Mouse (Mus musculus): ENCODE measurements at regions not wholly inside any gene's neighbourhood (a gene's known extent, or its start where the extent isn't known, plus 50 kb on each side); places are given as distances from the start of the nearest gene placed in this dataset.
"Not testable (repeated sequence)": the region's sequence is repeated elsewhere in the genome, so short reads cannot be mapped to it uniquely, and the experiment has no call there.

GRCm38 (mm10) chrX:19341231-19342007 lies 139.7 kb downstream of the Tex13c3 start:
- not testable (repeated sequence) for DNase-seq

DNA sequence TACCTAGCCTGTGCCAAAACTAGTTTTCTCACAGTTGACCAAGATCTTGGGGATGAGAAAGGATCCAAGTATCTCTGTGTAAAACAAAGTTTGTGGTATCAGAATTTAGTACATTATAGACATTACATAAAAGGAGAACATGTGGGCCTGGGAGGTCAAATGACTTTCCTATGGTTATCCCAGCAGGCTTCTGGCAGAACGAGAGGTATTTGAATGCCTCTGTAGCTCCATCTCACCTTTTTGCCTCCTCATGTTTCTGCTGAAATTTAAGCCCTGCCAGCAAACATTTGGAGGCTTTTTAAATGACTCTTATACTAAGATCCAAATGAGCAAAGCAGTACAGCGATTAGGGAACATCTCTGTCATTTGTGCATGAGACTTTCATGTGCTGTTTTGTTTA lies 167.8 kb downstream of the Tex13c3 start:
- DNase-seq: no peak

DNA sequence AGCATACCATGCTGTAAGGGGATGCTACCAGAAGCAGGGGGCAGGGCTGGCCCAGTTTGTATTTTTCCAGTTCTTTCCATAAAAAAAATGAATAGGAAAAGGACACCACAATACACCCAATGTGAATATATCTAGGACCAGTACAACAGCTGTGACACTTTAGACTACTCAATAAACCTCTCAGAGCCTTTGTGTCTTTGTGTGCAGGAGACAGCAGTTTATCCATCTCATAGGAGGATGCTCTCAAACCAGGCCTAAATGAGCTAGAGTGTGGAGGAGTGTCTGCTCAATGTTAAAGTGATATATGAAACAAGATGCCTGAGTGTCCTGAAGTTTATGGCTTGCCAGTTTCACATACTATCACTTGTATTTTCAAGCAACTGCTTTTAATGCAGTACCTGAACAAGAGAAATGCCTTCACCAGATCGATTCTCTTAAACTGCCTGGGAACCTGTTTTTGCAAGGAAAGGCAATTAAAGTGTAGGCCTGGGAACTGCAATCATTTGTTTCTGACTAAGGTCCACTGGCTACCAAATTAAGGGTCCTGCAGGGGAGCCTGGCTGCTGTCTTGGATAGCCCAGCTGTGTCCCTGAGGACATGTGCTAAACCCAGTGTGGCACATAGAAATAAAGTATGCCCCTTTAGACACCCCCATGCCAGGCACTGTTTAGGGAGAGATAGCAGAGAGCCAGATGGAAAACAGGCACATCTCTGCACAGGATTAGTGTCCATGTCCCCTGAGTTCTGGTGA lies 169.1 kb downstream of the Tex13c3 start:
- DNase-seq: no peak

GRCm38 (mm10) chrX:19311377-19311776 lies 169.7 kb downstream of the Tex13c3 start:
- DNase-seq: no peak

- no peak for DNase-seq
Measured at GRCm38 (mm10) chrX:19288171-19288570, 192.9 kb downstream of the Tex13c3 start.

- no peak for DNase-seq
Measured at GRCm38 (mm10) chrX:19286431-19286830, 194.7 kb downstream of the Tex13c3 start.

DNA sequence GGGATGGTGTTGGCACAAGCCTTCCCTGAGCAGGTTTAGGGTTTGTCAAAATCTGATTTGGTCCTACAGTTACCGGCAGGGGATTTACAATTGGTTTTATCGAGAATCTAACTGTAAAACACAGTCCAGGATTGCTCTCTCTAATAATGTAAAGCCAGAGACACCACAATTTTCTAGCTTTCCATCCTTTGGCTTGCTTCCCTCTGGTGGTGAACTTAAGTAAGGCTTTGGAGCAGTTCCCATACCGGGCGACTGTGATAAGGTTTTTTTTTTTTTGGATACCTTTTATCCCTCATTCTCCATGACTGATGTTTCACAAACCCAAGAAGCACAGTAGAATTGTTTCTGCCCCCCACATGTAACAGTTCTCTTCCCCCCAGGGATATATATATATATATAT lies 195.3 kb downstream of the Tex13c3 start:
- no peak for DNase-seq

GRCm38 (mm10) chrX:19283078-19283477 lies 198.0 kb downstream of the Tex13c3 start:
- no peak for DNase-seq

DNA sequence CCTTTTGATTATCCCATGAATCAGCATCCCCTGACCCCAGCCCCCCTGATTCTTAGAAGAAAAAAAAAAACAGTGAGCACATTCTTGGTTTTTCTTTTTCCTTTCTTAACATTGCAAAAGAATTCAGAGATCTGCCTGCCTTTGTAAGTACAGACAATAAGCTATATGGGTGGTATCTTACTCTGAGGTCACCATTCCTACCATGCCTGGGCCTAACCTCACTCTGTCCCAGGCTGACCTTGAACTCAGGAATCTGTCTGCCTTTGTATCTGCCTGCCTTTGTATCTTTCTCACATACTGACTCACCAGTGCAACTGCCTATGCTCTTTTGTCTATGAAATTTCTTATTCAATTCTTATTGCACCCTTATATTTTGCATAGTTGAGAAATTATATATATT lies 216.9 kb downstream of the Tex13c3 start:
- DNase-seq: no peak

- DNase-seq: no peak
Measured at GRCm38 (mm10) chrX:19246777-19247619, 234.1 kb downstream of the Tex13c3 start.

DNA sequence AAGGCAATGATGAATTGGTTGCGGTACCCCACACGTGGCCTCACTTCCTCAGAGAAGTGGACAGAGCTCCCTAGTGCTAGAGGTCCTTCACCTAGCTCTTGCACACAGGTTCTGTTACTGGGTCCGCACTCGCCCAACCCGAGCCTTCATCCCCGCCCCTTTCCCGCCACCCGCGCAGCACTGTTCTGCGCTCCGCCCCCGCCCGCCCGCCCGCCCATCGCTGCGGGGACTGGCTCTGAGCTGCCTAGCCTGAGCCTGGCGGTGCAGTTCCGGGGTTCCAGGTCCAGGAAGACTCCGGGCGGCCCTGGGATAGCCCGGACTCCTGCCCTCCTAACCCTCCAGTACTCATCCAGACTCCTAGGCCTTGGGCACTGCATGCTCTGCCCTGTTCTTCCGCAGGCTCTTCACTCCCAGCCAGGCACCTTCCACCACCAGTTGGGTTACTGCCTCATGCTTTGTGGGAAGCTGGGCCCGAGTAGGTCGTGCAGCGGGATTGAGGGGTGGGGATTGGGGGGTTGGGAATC lies 243.3 kb downstream of the Tex13c3 start:
- peak; percentile 56 to 67 for DNase-seq

DNA sequence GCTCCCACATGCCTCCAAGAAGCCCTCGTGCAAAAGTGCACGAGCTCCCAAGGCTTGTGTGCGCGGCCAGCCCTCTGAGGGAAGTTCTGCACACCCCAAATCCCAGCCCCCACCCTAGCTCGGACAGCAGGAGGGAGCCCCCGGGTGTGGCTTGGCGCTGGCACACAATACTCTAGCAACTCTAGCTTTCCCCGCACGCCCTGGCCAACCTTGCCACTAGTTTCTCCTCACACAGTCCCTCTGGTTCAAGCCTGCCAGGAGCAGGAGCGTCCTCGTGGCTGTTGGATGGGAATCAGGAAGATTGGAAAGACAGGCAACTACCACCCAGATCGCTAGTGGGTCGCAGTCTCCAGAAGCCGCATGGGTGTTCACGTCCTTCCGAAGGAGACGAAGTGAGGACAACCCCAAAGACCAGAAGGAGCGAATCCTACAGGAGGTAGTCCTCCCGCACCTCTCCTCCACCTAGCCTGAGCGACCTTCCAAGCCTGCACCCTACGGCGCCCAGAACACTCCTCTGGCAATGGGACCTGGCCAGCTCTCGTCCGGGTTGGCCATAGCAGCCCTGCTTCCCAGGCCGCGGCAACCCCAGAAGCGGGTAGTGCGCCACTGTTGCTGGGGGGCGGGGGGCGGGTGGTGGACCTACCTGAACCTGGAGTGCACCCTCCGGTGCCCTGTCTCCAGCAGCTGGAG lies 243.9 kb downstream of the Tex13c3 start:
- DNase-seq: peak; percentile 9 to 14

DNA sequence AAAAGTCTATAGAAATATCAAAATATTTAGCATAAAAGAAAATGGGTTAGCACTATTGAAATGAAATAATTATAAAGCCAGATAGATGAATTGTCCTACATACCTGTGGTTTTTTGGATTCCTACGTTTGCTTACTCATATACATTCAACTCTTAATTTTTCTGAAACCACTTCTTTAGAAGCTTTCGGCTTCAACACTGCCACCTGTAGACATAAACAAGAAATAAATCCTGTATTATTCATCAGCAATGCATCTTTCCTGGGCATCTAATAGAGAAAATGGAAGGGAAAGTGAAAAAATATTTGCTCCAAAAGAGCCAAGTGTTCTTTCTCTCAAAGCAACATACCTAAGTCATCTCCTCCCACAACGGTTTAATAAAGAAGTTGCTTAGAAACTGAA lies 245.7 kb downstream of the Tex13c3 start:
- DNase-seq: no peak

DNA sequence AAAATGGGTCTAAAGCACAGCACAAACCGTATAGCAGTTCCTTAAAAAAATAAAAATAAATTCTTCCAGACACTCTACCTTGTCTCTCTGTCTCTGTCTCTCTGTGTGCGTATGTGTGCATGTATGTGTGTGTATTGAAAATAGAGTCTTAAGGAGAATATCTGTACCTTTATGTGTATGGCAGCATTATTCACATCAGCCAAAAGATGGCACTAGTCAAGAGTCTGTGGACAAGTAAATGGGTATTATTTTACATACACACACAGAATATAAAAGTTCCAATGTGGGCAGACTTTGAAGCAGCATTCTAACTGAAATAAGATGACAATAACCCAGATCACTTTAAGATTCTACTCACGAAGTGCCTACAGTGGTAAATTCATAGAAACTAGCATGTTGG lies 249.3 kb downstream of the Tex13c3 start:
- DNase-seq: no peak

- DNase-seq: no peak
Measured at GRCm38 (mm10) chrX:19223336-19223735, 257.8 kb downstream of the Tex13c3 start.

DNA sequence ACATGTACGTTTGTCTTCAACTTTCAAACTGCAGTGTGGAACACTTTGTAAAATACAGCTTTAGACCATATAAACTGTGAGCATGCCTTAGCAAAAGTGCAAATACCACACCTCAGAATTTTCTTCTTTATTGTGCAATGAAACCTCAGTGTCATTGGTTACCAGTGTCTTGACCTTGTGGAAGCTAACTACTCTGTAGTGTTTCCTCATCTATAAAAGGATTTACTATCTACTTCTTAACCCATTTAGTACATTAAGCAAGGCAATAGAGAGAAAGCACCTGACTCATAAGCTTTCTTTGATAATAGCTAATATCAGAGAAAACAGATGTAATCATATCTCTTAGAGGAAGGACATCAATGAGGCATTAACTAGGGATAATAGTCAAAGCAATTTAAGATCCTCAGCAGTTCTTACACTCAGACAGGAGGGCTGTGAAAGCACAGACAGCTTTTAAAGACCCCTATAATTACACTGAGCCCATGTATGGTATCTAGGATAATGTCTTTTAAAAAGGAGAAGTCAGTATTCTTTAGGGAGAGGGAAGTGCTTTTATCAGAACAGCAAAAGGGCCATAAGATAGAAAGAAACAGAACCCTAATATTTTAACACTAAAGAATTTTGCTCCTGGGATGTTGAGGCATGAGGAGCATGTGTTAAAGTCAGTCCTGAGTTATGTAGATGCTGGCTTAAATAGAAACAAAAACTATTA lies 260.2 kb downstream of the Tex13c3 start:
- no peak for DNase-seq

GRCm38 (mm10) chrX:19219727-19220126 lies 261.4 kb downstream of the Tex13c3 start:
- DNase-seq: no peak

GRCm38 (mm10) chrX:19219301-19219700 lies 261.8 kb downstream of the Tex13c3 start:
- no peak for DNase-seq

DNA sequence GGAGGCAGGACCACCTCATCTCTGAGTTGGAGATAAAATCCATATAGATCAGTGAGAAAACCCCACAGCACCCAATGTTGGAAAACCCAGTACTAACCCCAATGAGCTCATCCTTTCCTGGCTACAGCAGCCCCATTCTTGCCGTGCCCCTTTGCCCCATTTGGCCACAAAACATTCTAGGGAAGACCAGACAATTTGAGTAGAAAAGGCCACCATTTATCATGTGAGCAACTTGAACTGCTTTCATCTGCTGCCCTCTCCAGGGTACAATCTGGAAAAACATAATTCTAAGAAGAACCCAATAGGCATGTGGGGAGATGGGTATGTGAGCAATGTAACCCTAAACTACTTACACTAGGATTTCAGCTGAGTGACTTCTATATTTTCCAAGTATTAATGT lies 274.7 kb downstream of the Tex13c3 start:
- DNase-seq: peak; percentile 3 to 10

DNA sequence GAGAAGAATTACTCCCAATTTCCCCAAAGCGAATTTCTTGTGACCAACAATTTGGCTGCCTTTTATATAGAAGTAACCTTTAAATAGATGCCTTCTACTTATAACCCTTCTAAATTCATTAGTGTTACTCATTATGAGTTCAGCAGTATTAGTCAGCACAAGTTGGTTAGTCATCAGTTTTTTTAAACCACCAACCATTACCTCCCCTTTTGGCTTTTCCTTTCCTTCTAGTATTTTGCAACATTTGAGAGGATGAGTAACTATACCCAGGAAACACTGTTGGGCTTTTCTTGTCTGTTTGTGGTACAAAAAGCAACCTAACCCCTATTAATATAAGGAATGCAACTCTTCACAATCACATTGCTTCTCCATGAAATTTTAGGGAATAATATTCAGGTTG lies 278.6 kb downstream of the Tex13c3 start:
- DNase-seq: no peak

DNA sequence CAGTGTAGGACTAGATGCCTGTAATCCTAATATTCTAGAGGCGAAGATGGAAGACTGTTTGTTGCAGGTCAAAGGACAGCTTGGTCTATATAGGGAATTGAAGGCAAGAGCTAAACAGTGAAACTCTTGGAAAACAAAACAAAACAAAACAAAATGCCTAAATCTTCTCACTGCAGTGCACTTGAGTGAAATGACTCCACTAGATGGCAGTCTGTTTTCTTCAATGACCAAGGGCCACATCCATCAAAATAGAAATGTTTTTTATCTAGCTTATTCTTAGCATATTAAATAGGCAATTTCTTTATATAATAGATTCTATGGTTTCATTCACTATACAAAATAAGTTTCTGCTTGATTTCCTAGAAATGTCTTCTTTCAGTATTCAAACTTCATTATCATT lies 279.7 kb downstream of the Tex13c3 start:
- DNase-seq: no peak

DNA sequence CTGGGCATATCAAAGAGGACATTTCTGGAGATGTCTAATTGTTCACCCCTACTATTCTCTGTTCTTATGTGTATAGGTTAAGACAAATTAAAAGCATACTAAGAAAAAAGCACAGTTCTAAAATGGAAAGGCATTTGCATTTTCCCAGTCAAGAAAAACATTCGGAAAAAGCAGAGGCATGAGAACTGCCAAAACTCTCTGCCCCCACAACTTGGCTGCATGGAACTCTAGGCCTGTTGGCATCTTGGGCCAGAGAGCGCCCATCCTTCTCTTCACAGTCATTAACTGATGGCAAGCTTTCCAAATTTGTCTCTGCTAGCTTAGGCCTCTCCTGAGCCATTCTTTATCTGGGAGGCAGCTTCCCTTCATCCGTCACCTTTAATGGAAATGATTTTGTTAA lies 281.6 kb downstream of the Tex13c3 start:
- no peak for DNase-seq
